Mouse (Mus musculus) embryonic facial prominence, embryonic 11.5 days (tissue): ENCODE data around the gene Cts7. TPM values are rescaled to one million over a fixed set of nuclear protein-coding genes. Genes with fewer than 3 reads are reported as not detected.

ENCODE experiments used
- ATAC-seq: fragments of 200-750 bp; cut with Nextera tagmentation; replicated peaks from 2 replicates; pipeline ENCODE4 v1.8.0; 2017; ENCODE audit warnings: low read depth; ENCODE audit not compliant: insufficient number of reproducible peaks, low FRiP score, low TSS enrichment
- DNase-seq: peaks from one replicate; pipeline ENCODE4 v3.0.0-alpha.2; 2015; ENCODE audit warnings: low spot score
- H3K27ac ChIP-seq: fragments of 300-500 bp; sonication (generic); replicated peaks from 2 replicates; pipeline ENCODE4 v1.5.1; 2014; ENCODE audit warnings: mild to moderate bottlenecking, low read depth, low read length, control low read depth
- H3K27me3 ChIP-seq: fragments of 300-500 bp; sonication (generic); 2 replicates; pipeline ENCODE4 v1.6.1; 2014; ENCODE audit warnings: mild to moderate bottlenecking, low read length, moderate library complexity, mixed read lengths; ENCODE audit not compliant: control insufficient read depth, insufficient read depth
- H3K36me3 ChIP-seq: fragments of 300-500 bp; sonication (generic); replicated peaks from 2 replicates; pipeline ENCODE4 v1.6.1; 2014; ENCODE audit warnings: low read depth, mild to moderate bottlenecking, low read length, moderate library complexity, mixed read lengths; ENCODE audit not compliant: control insufficient read depth, insufficient read depth
- H3K4me1 ChIP-seq: fragments of 300-500 bp; sonication (generic); 2 replicates; pipeline ENCODE4 v1.6.1; 2014; ENCODE audit warnings: low read length, mixed read lengths; ENCODE audit not compliant: control insufficient read depth, insufficient read depth
- H3K4me2 ChIP-seq: fragments of 300-500 bp; sonication (generic); 2 replicates; pipeline ENCODE4 v1.6.1; 2014; ENCODE audit warnings: low read depth, mild to moderate bottlenecking, control low read depth, low read length, moderate library complexity
- H3K4me3 ChIP-seq: fragments of 300-500 bp; sonication (generic); 2 replicates; pipeline ENCODE4 v1.5.1; 2014; ENCODE audit warnings: low read depth, low read length, control low read depth
- H3K9ac ChIP-seq: fragments of 300-500 bp; sonication (generic); replicated peaks from 2 replicates; pipeline ENCODE4 v1.6.1; 2014; ENCODE audit warnings: mild to moderate bottlenecking, control low read depth, low read length
- H3K9me3 ChIP-seq: fragments of 300-500 bp; sonication (generic); replicated peaks from 2 replicates; pipeline ENCODE4 v1.6.1; 2016; ENCODE audit warnings: mild to moderate bottlenecking, low read length, inconsistent platforms, mixed read lengths; ENCODE audit not compliant: control insufficient read depth
- microRNA-seq: library from miRNA; unstranded; fragments of <30 nt; microRNA quantifications from one replicate; pipeline ENCODE4, GENCODE M21; 2016; ENCODE audit warnings: borderline number of aligned reads
- polyA plus RNA-seq: library from polyadenylated mRNA; unstranded; fragments of >200 nt; fragmentation: Nextera tagmentation; extraction: Ambion mirVana; gene quantifications from 2 replicates; pipeline ENCODE4 v1.2.1, GENCODE M21; 2014

Gene Cts7
- not detected in 2 replicates for polyA plus RNA-seq

DNA sequence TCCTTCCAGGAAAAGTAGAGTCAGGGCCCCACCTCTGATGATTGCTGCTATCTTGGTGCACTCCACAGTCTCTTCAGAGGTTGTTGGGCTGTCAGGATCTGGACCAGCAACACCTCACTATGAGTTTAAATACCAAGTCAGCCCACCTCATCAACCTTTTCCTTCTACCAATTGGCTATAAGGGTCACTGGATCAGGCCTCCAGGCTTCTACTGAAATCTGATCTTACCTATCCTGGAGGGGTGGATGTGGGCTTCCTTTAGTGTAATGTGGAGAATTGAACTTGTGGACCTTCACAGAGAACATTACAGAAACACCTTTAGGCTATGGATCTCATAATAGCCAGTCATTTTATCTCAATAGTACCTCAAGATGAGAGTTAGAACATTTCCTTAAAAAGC is at the start of gene Cts7:
TSS of gene Cts7 (minus strand) at position 101 of the 400 bp plus-strand sequence.
- Histone ChIP-seq H3K9me3 (0 out of 2 replicates have a peak, but pooled peaks cover 2% of the 10 kb centered on the region), H3K4me2 (no peak within 1 kb of the TSS), H3K36me3 (no peaks in the 10 kb centered on the region), H3K27ac (no peak within 1 kb of the TSS), H3K27me3 (no peaks in the 10 kb centered on the region), H3K9ac (no peak within 1 kb of the TSS), H3K4me1 (no peaks in the 10 kb centered on the region), H3K4me3 (no peak within 1 kb of the TSS)
- no peak for ATAC-seq
- DNase-seq = no peak

Small RNA genes lying within 50 kb of the gene (microRNA-seq; reads per million reads assigned to microRNA genes)
- not detected for gene Gm27704

Other genes starting within 250 kb of the Cts7 start
- gene Ctsr, start 193.9 kb downstream of the Cts7 start, polyA plus RNA-seq = not detected in 2 replicates
- gene Cts6, start 154.8 kb downstream of the Cts7 start, polyA plus RNA-seq = not detected in 2 replicates
- gene Cts8, start 102.8 kb downstream of the Cts7 start, polyA plus RNA-seq = not detected in 2 replicates
- gene Gm49398, start 69.4 kb downstream of the Cts7 start, polyA plus RNA-seq = not detected in 2 replicates
- gene Ctsm, start 183.6 kb upstream of the Cts7 start, polyA plus RNA-seq = not detected in 2 replicates
- gene Gm49352, start 210.0 kb upstream of the Cts7 start, polyA plus RNA-seq = not detected in 2 replicates
- not detected in 2 replicates for gene Cts3, start 211.9 kb upstream of the Cts7 start, polyA plus RNA-seq